Mouse (Mus musculus) MEL (cell line): ENCODE data around the gene Cib4. TPM values are rescaled to one million over a fixed set of nuclear protein-coding genes. Genes with fewer than 3 reads are reported as not detected.
A peak's percentile ranks its signal among the peaks of the same experiment; 100 is the strongest.

Experiments used
- DNase-seq: peaks from one replicate; pipeline ENCODE4 v3.0.0; 2011; ENCODE audit warnings: low read depth, low spot score
- H3K27ac ChIP-seq: 2 replicates; pipeline ENCODE4 v1.5.1; 2012; ENCODE audit warnings: low read depth, mild to moderate bottlenecking, control low read depth, low read length, moderate library complexity; ENCODE audit not compliant: control insufficient read depth
- H3K27me3 ChIP-seq, 2 experiments: fragments of 150-350 bp in 1 of 2; sonication (generic) in 1 of 2; 2 replicates each; pipeline ENCODE4 v1.6.1; 2012; ENCODE audit warnings: low read length in 2 of 2, mild to moderate bottlenecking in 2 of 2, improper control_type of control experiment in 1 of 2, moderate library complexity in 1 of 2; ENCODE audit not compliant: insufficient read depth in 2 of 2, control insufficient read depth in 1 of 2
- H3K36me3 ChIP-seq, 2 experiments: 2 replicates each; pipeline ENCODE4 v1.6.1; 2012 to 2014; ENCODE audit warnings: low read length in 2 of 2, improper control_type of control experiment in 1 of 2, inconsistent platforms in 1 of 2, mild to moderate bottlenecking in 1 of 2; ENCODE audit not compliant: insufficient read depth in 2 of 2, control insufficient read depth in 1 of 2
- H3K4me1 ChIP-seq, 2 experiments: fragments of 150-350 bp in 1 of 2; sonication (generic) in 1 of 2; 2 replicates each; pipeline ENCODE4 v1.6.1; 2012; ENCODE audit warnings: low read length in 2 of 2, improper control_type of control experiment in 1 of 2, mild to moderate bottlenecking in 1 of 2; ENCODE audit not compliant: insufficient read depth in 2 of 2, control insufficient read depth in 1 of 2
- H3K4me3 ChIP-seq, 2 experiments: fragments of 150-350 bp in 1 of 2; sonication (generic) in 1 of 2; 2 replicates each; pipeline ENCODE4 v1.5.1; 2012; ENCODE audit warnings: low read depth in 2 of 2, low read length in 2 of 2, mild to moderate bottlenecking in 2 of 2, moderate library complexity in 2 of 2, control low read depth in 1 of 2, improper control_type of control experiment in 1 of 2; ENCODE audit not compliant: control insufficient read depth in 1 of 2, insufficient read depth in 1 of 2
- H3K79me2 ChIP-seq: 2 replicates; pipeline ENCODE4 v1.6.1; 2012; ENCODE audit warnings: mild to moderate bottlenecking, low read length, moderate library complexity; ENCODE audit not compliant: control insufficient read depth, poor library complexity, insufficient read depth
- H3K9ac ChIP-seq: 2 replicates; pipeline ENCODE4 v1.6.1; 2012; ENCODE audit warnings: low read depth, mild to moderate bottlenecking, control low read depth, low read length, moderate library complexity; ENCODE audit not compliant: control insufficient read depth, poor library complexity, severe bottlenecking
- H3K9me3 ChIP-seq: fragments of 150-350 bp; sonication (generic); replicated peaks from 2 replicates; pipeline ENCODE4 v1.6.1; 2012; ENCODE audit warnings: mild to moderate bottlenecking, low read length, improper control_type of control experiment, moderate library complexity; ENCODE audit not compliant: insufficient read depth
- CHD1 ChIP-seq: IDR thresholded peaks from 2 replicates; pipeline ENCODE4 v1.6.1; 2012; ENCODE audit warnings: low read depth, mild to moderate bottlenecking, inconsistent platforms, low read length, improper control_type of control experiment
- CTCF ChIP-seq, 3 experiments: IDR thresholded peaks in 2 of 3; conservative IDR thresholded peaks in 1 of 3; 2 replicates each; pipeline ENCODE4 v1.5.1; 2011 to 2012; ENCODE audit warnings: low read length in 3 of 3, low read depth in 2 of 3, mild to moderate bottlenecking in 2 of 3, improper control_type of control experiment in 1 of 3, inconsistent platforms in 1 of 3, mixed read lengths in 1 of 3, moderate library complexity in 1 of 3; ENCODE audit not compliant: control insufficient read depth in 1 of 3, insufficient read depth in 1 of 3, poor library complexity in 1 of 3, severe bottlenecking in 1 of 3
- GATA1 ChIP-seq: IDR thresholded peaks from 2 replicates; pipeline ENCODE4 v1.6.1; 2011; ENCODE audit warnings: low read depth, low read length, improper control_type of control experiment
- HCFC1 ChIP-seq: IDR thresholded peaks from 2 replicates; pipeline ENCODE4 v1.6.1; 2012; ENCODE audit warnings: low read depth, mild to moderate bottlenecking, inconsistent platforms, low read length, improper control_type of control experiment, moderate library complexity
- KAT2A ChIP-seq: conservative IDR thresholded peaks from 2 replicates; pipeline ENCODE4 v1.6.1; 2012; ENCODE audit warnings: low read depth, low read length, improper control_type of control experiment, inconsistent platforms
- MEF2A ChIP-seq: IDR thresholded peaks from 2 replicates; pipeline ENCODE4 v1.6.1; 2014; ENCODE audit warnings: low read depth, mild to moderate bottlenecking, inconsistent platforms, low read length, improper control_type of control experiment; ENCODE audit not compliant: poor library complexity, insufficient replicate concordance, severe bottlenecking; ENCODE audit errors: extremely low read depth
- MXI1 ChIP-seq: IDR thresholded peaks from 2 replicates; pipeline ENCODE4 v1.6.1; 2011; ENCODE audit warnings: mild to moderate bottlenecking, low read depth, low read length, improper control_type of control experiment
- NRF1 ChIP-seq: IDR thresholded peaks from 2 replicates; pipeline ENCODE4 v1.6.1; 2014; ENCODE audit warnings: low read depth, mild to moderate bottlenecking, inconsistent platforms, low read length, improper control_type of control experiment, moderate library complexity; ENCODE audit not compliant: poor library complexity, insufficient read depth, severe bottlenecking
- POLR2AphosphoS2 ChIP-seq: IDR thresholded peaks from 2 replicates; pipeline ENCODE4 v1.6.1; 2011; ENCODE audit warnings: low read length, improper control_type of control experiment
- RAD21 ChIP-seq: IDR thresholded peaks from 2 replicates; pipeline ENCODE4 v1.6.1; 2011; ENCODE audit warnings: mild to moderate bottlenecking, low read depth, low read length, improper control_type of control experiment
- SMC3 ChIP-seq: IDR thresholded peaks from 2 replicates; pipeline ENCODE4 v1.6.1; 2011; ENCODE audit warnings: low read depth, low read length, improper control_type of control experiment
- TAL1 ChIP-seq: IDR thresholded peaks from 2 replicates; pipeline ENCODE4 v1.6.1; 2012; ENCODE audit warnings: mild to moderate bottlenecking, inconsistent platforms, low read length, moderate library complexity, mixed read lengths
- TBP ChIP-seq: IDR thresholded peaks from 2 replicates; pipeline ENCODE4 v1.8.0; 2011; ENCODE audit warnings: low read depth, low read length, improper control_type of control experiment
- ZC3H11A ChIP-seq: IDR thresholded peaks from 2 replicates; pipeline ENCODE4 v1.6.1; 2012; ENCODE audit warnings: low read depth, mild to moderate bottlenecking, inconsistent platforms, low read length, improper control_type of control experiment
- polyA plus RNA-seq, 2 experiments: library from polyadenylated mRNA; stranded (reverse) in 1 of 2; unstranded in 1 of 2; fragments of >175 nt in 1 of 2; fragments of >200 nt in 1 of 2; gene quantifications; 2 replicates each; pipeline versions ENCODE4 v1.2.1 to v1.2.4; 2012; ENCODE audit warnings: low replicate concordance in 2 of 2, low read depth in 1 of 2; ENCODE audit not compliant: insufficient read length in 2 of 2, insufficient read depth in 1 of 2, missing spikeins in 1 of 2
- total RNA-seq: library from RNA; depleted of rRNA; stranded (reverse); fragments of 300-350 nt; gene quantifications from 2 replicates; pipeline ENCODE4 v1.2.3, GENCODE M21; 2012

Gene Cib4
- total and polyA plus RNA-seq, 3 experiments = not detected

DNA sequence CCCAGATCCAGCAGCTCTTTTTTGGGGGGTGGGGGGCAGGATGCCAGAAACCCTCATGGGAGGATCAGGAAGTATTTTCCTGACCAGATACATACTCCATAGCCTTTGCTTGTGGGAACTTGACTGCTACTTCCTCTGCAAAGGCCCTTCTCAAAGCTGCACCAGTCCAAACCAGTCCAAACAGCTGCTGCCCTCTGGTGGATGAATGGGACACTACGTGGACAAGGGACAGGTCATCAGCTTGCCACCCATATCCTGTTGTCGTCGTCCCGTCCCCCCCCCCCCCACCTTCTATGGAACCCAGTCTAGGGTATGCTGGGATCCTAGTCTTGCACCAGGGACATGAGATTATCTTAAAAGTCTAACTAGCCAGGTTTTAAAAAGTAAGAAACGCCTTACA lies 63.3 kb downstream of the Cib4 start:
- Histone ChIP-seq H3K36me3 (no peaks in the 10 kb centered on the region), H3K4me3 (no peak overlapping the region), H3K79me2 (no peaks in the 10 kb centered on the region), H3K27me3 (peaks cover 7 to 27% of the 10 kb centered on the region in 2 experiments), H3K4me1 (no peaks in the 10 kb centered on the region), H3K9ac (no peak overlapping the region), H3K9me3 (no peaks in the 10 kb centered on the region), H3K27ac (no peak overlapping the region)
- TF ChIP-seq MEF2A (no peak), POLR2AphosphoS2 (no peak), NRF1 (no peak), KAT2A (no peak), ZC3H11A (peak; percentile 60), RAD21 (peak; percentile 73), MXI1 (no peak), SMC3 (peak; percentile 91), CHD1 (no peak), GATA1 (no peak), CTCF (IDR thresholded peaks at IDR 0.05 in 2 of 3, conservative IDR thresholded peaks at IDR 0.05 in 1 of 3; ENCODE audit: control insufficient read depth in 1 of 3, insufficient read depth in 1 of 3, low read depth in 2 of 3, low read length in 3 of 3, poor library complexity in 1 of 3, severe bottlenecking in 1 of 3) (peak; percentile 79 to 94 (median 85))
- peak; percentile 79 for DNase-seq

DNA sequence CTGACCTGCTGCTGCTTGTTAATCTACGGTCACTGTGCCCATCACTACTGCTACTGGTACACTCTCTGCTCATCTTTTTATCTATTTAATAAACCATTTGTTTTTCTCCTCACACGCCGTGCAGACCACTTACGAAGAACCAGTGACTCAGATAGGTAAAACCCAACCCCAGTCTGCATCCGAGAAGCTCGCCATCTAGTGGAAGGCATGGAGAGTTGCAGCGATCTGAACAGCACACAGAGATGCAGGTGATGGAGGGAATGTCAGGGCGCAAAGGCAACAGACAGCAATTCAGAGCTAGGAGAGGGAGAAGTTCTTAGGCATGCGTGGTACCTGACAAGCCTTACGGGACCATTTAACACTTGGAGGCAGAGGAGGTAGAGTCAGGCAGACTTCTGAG lies 69.1 kb downstream of the Cib4 start:
- Histone ChIP-seq H3K27me3 (peaks cover 0 to 4% of the 10 kb centered on the region in 2 experiments; a peak in 3 of 4 replicates), H3K9me3 (no peaks in the 10 kb centered on the region), H3K4me1 (no peaks in the 10 kb centered on the region), H3K4me3 (no peak overlapping the region), H3K27ac (no peak overlapping the region), H3K9ac (no peak overlapping the region), H3K79me2 (no peaks in the 10 kb centered on the region), H3K36me3 (no peaks in the 10 kb centered on the region)
- TF ChIP-seq HCFC1 (no peak), TBP (no peak), SMC3 (peak; percentile 93), NRF1 (no peak), CTCF (IDR thresholded peaks at IDR 0.05 in 2 of 3, conservative IDR thresholded peaks at IDR 0.05 in 1 of 3; ENCODE audit: control insufficient read depth in 1 of 3, insufficient read depth in 1 of 3, low read depth in 2 of 3, low read length in 3 of 3, poor library complexity in 1 of 3, severe bottlenecking in 1 of 3) (peak; percentile 95 to 96 (median 95)), KAT2A (no peak), ZC3H11A (peak; percentile 43; the same call in 1 of the 2 replicates), RAD21 (peak; percentile 59), TAL1 (no peak)
- DNase-seq = peak; percentile 69
